Mouse (Mus musculus): Measurements from ENCODE around the gene Gm49368.

GRCm38 (mm10) chr7:128154076-128154475 is 91.6 kb downstream of the Gm49368 start, which contains the start of gene Itgad:
- TF ChIP-seq CTCF (IDR thresholded peaks at IDR 0.05; ENCODE audit: extremely low read depth, insufficient read length, insufficient replicate concordance, low read depth, low read length) (no peak), POLR2A (IDR thresholded peaks at IDR 0.05; ENCODE audit: low read depth, low read length) (no peak)

Data from small intestine, adult 2 months (tissue).